Mouse (Mus musculus) MEL (cell line): ENCODE data around the gene Mcf2.

Experiments
- CHD2 ChIP-seq: IDR thresholded peaks from 2 replicates; pipeline ENCODE4 v1.6.1; 2011; ENCODE audit warnings: low read length, improper control_type of control experiment
- CTCF ChIP-seq, 3 experiments: IDR thresholded peaks in 2 of 3; conservative IDR thresholded peaks in 1 of 3; 2 replicates each; pipeline ENCODE4 v1.5.1; 2011 to 2012; ENCODE audit warnings: low read length in 3 of 3, low read depth in 2 of 3, mild to moderate bottlenecking in 2 of 3, improper control_type of control experiment in 1 of 3, inconsistent platforms in 1 of 3, mixed read lengths in 1 of 3, moderate library complexity in 1 of 3; ENCODE audit not compliant: control insufficient read depth in 1 of 3, insufficient read depth in 1 of 3, poor library complexity in 1 of 3, severe bottlenecking in 1 of 3
- USF2 ChIP-seq, 2 experiments: IDR thresholded peaks; 2 replicates each; pipeline ENCODE4 v1.6.1; 2011 to 2012; ENCODE audit warnings: improper control_type of control experiment in 2 of 2, low read length in 2 of 2, borderline replicate concordance in 1 of 2, inconsistent platforms in 1 of 2, low read depth in 1 of 2, mild to moderate bottlenecking in 1 of 2; ENCODE audit not compliant: insufficient read depth in 1 of 2

- TF ChIP-seq CHD2 (no peak), CTCF (IDR thresholded peaks at IDR 0.05 in 2 of 3, conservative IDR thresholded peaks at IDR 0.05 in 1 of 3; ENCODE audit: control insufficient read depth in 1 of 3, insufficient read depth in 1 of 3, low read depth in 2 of 3, low read length in 3 of 3, poor library complexity in 1 of 3, severe bottlenecking in 1 of 3) (no peak), USF2 (IDR thresholded peaks at IDR 0.05; ENCODE audit: borderline replicate concordance in 1 of 2, insufficient read depth in 1 of 2, low read depth in 1 of 2, low read length in 2 of 2) (no peak)
These were observed at the start of gene Mcf2 for GRCm38 (mm10) chrX:60178744-60179458.
